Mouse (Mus musculus): ENCODE results near the gene Tmem121.
"Not testable (repeated sequence)": the region's sequence is repeated elsewhere in the genome, so short reads cannot be mapped to it uniquely, and the experiment has no call there.

Gene Tmem121

DNA sequence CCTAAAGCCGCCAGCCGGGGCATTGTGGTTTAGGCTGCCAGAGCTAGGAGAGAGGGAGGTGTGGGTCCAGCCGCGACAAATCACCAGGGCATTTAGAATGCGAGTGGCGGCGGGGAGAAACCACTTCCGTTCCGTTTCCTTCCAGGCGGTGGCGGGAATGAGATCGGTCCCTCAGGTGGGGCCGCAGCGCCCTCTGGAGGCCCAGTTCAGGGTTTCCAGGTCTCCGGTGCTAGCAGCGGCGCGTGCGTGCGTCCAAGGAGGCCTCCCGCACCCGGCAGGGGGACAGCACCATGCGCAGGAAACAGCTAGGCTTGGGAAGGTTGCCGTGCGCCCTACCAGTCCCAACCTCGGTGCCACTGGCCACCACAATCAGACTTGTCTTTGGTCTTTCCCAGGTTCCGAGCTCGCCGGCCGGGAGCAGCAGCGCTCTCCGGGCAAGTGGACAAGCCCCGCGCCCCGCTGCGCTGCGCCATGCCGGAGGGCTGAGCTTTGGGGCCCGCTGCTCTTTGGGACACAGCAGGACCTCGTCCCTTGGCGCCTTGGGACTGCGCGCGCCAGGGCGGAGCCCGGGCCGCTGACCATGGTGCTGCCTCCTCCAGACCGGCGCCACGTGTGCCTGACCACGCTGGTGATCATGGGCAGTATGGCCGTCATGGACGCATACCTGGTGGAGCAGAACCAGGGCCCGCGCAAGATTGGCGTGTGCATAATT lies 2.0 kb downstream of the Tmem121 start:
- DNase-seq (ENCODE audit: low read depth) = no peak

DNA sequence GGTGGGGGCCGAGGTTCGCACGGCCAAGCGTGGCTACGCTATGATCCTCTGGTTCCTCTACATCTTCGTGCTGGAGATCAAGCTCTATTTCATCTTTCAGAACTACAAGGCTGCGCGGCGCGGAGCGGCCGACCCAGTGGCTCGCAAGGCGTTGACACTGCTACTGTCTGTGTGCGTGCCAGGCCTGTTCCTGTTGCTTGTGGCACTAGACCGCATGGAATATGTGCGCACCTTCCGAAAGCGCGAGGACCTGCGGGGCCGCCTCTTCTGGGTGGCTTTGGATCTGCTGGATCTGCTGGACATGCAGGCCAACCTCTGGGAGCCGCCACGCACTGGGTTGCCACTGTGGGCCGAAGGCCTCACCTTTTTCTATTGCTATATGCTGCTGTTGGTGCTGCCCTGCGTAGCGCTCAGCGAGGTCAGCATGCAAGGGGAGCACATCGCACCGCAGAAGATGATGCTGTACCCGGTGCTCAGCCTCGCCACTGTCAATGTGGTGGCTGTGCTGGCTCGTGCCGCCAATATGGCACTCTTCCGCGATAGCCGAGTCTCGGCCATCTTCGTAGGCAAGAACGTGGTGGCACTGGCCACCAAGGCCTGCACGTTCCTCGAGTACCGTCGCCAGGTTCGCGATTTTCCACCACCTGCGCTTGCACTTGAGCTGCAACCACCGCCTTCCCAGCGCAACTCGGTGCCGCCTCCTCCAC lies 2.8 kb downstream of the Tmem121 start:
- no peak for DNase-seq (ENCODE audit: low read depth)

DNA sequence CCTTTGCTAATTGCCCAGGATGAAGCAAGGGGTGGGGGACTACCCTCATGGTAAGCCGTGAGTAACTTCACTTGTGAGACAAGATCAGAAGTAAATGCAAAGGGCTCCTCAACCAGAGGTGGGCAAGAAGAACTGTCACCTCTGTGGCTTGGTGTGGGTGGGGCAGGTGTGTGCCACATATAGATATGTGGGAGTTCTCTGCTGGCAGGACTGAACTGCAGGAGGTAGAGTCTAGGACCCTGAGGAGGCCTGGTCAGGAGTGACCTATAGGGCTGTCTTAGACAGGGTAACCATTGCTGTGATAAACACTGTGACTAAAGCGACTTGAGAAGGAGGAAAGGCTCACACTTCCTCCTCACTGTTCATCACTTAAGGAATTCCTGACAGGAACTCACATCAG lies 7.7 kb downstream of the Tmem121 start:
- DNase-seq (ENCODE audit: low read depth) = no peak

DNA sequence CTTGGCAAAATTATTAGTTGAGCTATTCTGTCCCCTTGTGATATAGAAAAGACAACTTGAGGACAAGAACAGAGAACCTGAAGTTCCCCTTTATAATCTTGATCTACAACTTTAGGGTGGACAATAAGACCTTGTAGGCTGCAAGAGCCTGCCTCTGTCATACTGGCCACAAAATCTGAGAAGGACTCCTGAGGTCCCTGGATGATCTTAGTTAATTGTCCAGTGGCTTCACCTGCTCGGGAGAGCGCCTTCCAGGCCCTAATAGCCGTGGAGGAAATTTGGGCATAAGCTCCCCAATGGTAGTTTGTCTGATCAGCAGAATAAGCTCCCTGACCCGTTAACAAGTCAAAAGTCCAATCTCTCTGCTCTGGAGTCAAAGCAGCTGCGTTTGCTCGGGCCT lies 13.4 kb downstream of the Tmem121 start:
- DNase-seq (ENCODE audit: low read depth) = not testable (repeated sequence)

DNA sequence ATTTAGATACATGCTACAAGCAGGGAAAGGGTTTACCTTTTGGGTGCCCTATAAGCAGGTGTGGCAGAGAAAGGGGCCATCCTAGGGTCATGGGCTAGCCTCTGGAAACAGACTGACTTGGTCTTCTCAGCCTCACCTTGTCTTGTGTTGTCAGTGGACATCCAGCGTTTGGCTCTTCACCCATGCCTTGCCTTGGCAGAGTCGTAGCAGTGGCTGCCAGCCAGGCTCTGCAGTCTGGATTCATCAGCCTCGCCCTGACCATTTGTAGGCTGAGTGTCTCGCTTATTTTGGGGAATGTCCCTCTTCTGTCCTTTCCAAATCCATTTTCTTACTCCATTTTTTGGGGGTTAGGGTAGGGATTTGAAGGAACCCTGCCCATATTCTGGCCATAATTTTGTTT lies 15.6 kb downstream of the Tmem121 start:
- DNase-seq (ENCODE audit: low read depth) = peak; percentile 35

DNA sequence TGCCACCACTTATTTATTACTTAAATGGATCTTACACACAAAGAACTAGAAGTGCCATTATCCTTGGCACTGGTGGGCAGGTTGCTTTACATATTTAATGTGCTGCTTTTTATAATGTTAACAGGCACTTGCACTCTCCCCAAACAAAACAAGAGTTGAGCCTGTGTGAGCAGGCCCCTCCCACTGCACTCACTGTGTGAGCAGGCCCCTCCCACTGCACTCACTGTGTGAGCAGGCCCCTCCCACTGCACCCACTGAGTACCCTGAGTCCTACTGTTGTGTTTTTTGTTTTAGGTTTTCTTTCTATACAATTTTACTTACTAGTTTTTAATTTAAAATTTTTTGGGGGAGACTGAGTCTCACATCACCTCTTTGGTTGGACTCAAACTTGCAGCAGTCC lies 16.3 kb downstream of the Tmem121 start:
- no peak for DNase-seq (ENCODE audit: low read depth)

DNA sequence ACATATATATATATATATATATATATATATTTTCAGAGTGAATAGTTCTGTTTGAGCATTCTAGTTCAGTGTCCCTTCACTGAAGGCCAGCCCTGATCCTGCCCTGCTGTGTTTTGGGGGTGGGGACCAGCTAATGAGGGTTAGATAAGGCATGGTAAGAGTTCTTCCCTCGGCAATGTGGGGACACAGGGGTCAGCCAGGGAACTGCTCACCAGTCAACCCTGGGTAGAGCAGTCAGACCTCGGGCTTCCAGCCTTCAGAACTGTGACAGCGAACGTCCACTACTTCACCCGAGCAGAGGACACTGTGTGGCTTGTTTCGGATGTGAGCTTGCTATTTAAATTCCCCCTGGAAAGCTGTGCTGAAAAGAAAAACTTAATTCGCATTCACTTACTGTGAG lies 17.8 kb downstream of the Tmem121 start:
- no peak for DNase-seq (ENCODE audit: low read depth)

DNA sequence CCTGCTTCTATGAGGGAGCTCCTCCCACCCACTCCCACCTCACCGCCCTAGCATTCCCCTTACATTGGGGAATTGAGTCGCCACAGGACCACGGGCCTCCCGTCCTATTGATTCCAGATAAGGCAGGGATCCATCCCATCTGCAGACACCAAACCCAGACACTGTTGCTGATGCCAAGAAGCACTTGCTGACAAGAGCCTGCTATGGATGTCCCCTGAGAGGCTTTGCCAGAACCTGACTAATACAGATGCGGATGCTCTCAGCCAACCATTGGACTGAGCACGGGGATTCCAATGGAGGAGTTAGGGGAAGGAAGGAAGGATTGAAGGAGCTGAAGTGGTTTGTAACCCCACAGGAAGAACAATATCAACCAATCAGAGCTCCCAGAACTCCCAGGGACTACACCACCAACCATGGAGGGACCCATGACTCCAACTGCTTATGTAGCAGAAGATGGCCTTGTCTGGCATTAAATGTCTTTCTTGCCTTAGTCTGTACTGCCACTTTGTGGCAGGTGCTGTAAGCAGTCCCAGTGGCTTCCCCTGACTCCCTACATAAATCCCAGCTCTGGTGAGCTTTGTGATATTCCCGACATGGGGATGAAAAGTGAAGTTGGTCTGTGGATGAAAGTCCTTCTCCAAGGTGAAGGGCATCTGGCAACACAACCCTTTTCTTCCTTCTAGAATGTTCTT lies 19.7 kb downstream of the Tmem121 start:
- DNase-seq (ENCODE audit: low read depth) = peak; percentile 48

DNA sequence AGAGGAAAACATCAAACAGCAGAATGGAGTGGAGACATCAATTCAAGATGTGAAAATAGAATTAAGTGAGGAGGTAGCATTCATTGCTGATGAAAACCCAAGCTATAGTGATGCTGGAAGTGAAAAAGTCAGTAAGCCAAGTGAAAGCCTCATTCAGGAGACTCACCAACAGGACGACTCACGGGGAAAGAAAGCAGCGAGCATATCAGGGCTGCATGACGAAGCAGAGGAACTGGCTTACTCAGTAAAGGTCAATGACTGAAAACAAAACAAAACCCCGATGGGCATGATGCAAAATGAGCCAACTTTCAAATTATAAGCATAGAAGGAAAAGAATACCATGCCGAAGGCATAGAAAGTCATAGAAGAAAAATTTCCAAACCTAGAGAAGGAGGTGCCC lies 22.0 kb downstream of the Tmem121 start:
- DNase-seq (ENCODE audit: low read depth) = peak; percentile 68

DNA sequence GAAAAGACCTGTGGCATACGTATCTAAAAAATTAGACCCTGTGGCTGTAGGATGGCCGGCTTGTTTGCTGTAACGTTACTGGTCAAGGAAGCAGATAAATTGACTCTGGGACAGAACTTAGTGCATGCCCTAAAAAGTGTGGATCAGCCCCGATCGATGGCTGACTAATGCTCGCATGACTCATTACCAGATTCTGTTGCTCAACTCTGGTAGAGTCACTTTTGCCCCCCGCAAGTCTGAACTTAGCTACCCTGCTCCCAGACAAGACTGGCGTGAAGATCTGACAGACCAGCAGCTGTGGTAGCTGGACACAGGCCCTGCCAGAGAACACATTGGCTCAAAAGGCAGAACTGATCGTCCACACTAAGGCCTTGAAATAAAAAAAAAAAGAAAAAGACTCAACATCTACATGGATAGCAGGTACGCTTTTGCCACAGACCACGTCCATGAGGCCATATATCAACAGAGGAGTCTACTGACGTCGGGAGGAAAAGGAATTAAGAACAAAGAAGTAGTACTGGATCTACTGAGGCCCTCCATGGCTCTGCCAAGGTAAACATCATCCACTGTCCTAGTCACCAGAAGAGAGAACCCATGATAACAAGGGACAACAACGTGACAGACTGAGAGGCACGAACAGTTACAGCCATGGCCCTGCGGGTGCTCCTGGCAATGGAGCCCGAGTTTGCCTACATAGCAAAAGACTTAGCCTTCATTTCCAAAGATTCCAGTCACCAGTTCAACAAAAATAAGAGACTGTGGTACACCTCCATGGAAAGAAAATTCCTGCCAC lies 25.1 kb downstream of the Tmem121 start:
- DNase-seq (ENCODE audit: low read depth) = peak; percentile 77

DNA sequence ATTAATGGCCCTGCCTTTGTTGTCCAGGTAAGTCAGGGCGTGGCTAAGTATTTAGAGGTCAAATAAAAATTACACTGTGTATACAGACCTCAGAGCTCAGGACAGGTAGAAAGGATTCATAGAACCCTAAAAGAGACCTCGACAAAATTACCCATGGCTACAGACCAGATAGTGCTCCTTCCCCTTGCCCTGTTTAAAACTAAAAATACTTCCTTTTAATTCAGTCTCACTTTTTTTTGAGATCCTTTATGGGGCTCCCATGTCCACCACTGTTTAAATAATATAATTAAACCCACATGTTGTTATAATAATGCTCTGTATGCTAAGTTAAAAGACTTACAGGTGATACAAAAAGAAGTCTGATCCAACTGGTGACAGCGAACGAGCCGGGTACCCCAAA lies 26.0 kb downstream of the Tmem121 start:
- DNase-seq (ENCODE audit: low read depth) = no peak

DNA sequence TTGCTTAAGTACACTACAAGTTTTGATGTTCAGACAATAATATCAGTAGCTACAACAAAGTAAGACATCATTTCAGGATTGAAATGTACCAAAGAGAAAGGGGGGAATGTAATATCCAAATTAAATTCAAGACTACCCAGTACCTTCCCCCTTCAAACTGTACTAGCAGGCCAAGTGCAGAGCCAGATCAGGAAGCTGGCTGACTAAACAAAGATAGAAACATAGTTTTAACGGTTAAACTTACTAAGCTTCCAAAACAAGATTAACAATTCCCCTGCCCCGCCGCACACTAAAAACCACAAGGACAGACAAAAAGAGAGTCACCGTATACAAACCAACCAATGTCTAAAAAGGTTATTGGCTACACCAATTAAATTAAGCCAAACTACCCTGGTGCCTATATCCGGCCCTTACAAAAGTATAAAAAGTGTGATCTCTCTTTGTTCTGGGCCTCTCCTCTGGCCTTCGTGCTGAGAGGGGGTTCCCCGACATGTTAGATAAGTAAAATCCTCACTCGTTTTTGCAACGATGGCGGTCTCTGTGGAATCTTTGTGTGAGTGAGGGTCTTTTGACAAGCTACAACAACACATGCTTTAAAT lies 26.7 kb downstream of the Tmem121 start:
- no peak for DNase-seq (ENCODE audit: low read depth)

DNA sequence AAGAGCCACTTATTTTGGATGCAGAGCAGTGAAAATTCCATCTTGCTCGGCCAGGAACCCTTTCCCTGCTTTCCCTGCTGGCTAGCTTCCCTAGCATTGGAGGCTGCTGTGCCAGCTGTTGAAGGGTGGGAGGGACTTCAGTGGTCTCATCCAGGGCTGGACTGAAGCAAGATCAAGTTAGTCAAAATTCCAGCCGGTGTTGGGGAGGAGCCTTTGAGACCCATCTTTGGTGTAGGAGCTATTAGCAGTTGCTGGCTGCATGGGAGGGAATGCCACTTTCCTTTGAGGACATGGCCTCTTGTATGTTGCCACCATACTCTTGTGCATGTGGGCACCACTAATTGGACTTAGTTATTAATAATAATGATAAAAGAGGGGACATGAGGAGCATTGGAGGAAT lies 27.5 kb downstream of the Tmem121 start:
- no peak for DNase-seq (ENCODE audit: low read depth)

DNA sequence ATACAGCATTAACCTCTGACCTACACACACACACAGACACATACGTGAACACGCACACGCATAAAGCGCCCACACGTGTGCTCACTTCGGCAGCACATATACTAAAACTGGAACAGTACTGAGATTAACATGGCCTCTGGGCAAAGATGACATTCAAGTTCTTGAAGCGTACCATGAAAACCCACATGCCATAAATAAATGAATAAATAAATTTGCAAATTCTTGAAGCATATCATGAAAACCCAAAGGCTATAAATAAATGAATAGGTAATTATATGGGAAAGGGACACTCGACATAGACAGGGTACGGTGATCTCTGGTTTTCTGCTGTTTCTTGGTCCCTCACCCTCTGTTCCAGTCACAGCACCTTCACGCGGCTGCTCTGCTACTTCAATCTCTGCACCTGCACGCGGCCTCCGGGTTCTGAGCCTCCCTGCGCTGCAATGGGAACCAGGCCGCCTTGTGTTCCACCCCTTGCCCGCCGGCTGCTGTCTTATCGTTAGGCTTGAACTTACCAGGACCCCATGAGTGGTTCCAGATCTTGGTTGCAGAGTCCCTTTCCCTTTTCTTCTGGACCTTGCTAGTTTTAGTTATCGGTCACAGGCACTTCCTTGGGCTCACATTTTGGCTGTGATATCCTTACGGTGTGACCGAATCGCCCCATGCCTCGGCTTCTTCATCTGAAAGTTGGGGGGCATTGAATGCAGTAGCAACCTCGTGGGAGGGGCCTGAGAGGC lies 28.5 kb downstream of the Tmem121 start:
- no peak for DNase-seq (ENCODE audit: low read depth)

DNA sequence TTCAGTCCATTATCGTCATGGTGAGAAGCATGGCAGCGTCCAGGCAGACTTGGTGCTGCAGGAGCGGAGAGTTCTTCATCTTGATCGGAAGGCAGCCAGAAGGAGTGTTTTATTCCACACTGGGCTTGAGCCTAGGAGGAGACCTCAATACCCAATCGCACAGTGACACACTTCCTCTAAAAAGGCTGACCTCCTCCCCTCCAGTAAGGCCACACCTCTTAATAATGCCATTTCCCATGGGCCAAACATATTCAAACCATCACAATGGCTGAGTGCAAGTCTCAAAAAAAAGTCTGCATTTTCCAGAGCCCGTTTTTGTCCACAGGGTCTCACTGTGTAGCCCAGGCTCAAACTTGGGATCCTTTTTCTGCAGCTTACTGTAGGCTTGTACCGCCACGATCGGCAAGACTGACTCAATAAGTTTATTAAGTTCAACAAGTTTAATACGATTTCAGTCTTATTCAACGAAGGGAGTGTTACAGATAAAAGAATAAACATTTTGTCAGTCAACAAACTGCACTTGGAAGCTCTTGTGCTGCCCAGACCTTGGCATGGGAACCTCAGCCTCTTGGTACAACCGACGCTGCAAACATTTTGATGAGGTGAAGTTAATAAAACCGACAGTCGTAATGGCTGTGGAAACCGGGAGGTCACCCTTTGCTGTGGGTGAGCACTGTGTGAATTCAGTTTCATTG lies 29.4 kb downstream of the Tmem121 start:
- no peak for DNase-seq (ENCODE audit: low read depth)

DNA sequence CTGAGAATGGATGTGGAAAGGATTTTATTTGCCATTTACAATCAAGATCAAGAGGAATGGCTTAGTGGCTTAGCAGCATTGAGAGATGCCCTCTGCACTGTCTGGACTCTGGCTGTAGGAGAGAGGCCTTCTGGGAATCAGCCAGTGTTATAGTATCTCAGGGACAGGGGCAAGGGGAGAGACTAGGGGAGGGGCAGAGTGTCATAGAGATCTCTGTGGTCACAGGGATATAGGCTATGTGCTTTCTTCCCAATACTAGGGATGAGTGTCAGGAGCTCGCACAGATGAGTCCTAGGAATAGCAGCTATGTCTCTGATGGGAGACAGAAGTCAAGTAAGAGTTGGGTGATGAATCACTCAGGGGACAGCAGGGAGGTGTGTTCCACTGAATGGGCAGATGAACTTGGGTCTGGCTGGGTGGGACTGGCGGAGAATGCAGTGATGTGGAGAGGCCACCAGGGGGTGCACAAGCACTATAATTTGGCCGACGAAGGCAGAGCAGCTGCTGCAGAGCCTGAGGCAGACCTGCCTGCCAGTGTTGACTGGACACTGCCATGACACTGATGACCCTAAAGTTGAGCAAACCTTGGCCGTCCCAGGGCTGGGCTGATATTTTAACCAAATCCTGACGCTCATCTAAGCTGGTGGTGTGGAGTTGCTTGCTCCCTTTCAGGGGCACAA lies 30.1 kb downstream of the Tmem121 start:
- DNase-seq (ENCODE audit: low read depth) = peak; percentile 74

DNA sequence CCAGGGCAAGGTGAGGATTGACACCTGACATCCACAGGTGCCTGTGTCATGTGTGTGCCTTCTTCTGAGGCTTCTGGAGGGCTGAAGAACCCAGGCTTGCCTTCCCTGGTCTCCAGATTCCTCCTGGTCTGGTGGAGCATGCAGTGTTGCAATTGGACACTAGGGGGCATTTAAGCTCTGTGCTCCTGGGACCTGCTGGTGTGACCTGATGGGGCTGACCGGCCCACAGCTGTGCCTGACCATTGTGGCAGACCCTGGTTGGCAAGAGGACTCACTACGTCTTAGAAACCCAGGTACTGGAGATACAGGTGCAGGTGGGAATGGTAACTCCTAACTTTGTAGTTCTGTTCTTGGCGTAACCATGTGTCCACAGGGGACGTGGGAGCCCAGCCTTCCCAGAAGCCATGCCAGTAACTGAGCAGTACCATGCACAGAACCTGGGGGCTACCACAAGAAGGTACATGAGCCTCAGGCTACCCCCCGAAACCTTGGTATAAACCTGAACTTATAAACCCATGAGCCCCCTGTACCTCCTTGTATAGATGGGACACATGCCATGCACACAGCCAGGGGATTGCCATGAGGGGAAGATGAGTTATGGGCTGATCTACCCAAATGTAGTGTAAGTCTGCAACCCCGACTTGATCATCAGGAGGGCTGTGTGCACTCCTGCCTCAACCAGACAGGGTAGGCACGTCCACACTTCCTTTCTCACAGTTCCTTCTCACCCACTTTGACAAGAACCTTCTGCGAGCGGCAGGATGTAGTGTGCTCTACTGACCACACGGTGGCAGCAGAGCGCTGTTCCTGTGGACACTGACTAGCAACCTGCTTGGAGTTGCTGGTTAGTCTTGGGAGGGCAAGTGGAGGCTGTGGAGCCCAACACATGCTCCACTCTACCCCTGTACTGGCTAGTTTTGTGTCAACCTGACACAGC lies 31.8 kb downstream of the Tmem121 start:
- DNase-seq (ENCODE audit: low read depth) = peak; percentile 87

DNA sequence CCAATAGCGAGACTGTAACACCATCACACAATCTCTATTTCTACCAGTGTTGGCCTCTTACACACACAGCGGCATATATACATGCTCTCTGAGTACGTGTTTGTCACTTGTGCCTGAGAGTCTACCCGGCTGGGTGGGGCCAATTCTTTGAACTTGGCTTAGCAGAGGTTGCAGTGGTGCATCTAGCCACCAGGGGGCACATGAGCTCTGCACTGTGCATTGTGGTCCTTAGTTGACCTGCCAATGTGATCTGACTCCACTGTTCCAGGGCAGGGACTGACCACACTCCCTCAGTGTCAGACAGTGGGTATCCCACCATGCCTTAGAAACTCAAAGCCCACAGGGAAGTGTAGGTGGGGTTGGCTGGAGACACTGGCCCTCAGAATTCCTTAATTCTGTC lies 34.1 kb downstream of the Tmem121 start:
- peak; percentile 49 for DNase-seq (ENCODE audit: low read depth)

DNA sequence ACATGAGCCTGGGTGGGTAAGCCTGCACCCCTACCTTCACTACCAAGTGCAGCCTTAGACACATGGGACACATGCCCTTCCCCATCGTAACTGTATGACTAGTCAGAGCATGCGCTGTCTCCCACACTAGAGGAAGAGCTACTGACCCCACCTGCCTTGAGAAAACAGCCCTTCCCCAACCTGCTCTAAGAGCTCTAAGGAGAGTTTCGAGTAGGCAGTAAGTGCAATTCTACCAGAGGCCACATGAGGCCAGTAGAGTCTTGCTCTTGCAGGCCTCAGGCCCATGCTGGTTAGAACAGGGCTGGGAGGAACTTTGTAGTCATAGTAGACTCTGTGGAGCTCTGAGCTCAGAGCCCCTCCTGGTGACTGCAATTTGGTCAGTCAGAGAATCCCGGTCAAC lies 34.7 kb downstream of the Tmem121 start:
- peak; percentile 85 for DNase-seq (ENCODE audit: low read depth)
